Mouse (Mus musculus) urinary bladder, postnatal 14 days (tissue): ENCODE measurements at regions not wholly inside any gene's neighbourhood (a gene's known extent, or its start where the extent isn't known, plus 50 kb on each side); places are given as distances from the start of the nearest gene placed in this dataset.

Source experiments
- DNase-seq: peaks from one replicate; pipeline ENCODE4 v3.0.0; 2021; ENCODE audit warnings: low spot score

- DNase-seq, result no peak
These were observed 622.5 kb upstream of the Adamts5 start for GRCm38 (mm10) chr16:86524135-86524534.

GRCm38 (mm10) chr16:86516935-86517334 lies 615.3 kb upstream of the Adamts5 start:
- DNase-seq, result no peak

- no peak for DNase-seq
These were observed 614.5 kb upstream of the Adamts5 start for GRCm38 (mm10) chr16:86516144-86516543.

DNA sequence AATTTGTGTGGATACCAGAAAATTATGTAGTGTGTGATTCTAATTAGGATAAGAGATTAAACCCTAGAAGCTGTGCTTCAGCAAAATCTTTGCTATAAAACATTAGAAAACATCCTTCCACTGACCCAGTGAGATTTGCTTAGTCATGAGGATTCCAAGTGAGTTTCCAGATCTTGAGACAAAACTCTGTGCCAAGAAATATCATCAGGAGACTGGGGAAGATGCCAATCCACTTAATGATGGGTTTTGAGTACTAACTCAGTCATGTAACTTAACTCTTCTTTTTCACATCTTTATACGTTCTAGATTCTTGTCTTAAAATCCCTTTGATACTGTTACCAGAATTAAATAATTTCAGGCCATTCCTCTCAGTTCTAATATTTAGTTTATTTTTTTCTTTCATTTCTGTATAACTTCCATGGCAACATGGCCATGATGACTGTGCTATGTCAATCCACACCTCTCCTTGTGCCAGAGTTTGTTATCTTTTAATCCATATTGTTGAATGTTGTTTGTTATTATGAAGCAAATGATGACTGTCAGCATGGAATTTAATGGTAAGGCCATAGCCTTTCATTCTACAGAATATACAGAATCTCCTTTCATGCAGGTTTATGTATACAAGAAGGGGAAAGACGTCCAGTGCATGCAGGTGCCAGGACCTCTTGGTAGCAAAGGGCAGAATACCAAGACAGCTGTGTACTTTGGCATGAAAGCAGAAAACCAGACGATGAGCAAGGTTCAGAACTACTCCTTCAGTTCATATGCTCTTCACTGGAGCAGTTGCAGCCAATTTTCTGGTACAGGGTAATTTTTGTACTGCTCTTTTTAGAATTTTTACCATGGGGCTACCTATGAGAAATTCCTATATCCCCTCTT lies 599.7 kb upstream of the Adamts5 start:
- no peak for DNase-seq

DNA sequence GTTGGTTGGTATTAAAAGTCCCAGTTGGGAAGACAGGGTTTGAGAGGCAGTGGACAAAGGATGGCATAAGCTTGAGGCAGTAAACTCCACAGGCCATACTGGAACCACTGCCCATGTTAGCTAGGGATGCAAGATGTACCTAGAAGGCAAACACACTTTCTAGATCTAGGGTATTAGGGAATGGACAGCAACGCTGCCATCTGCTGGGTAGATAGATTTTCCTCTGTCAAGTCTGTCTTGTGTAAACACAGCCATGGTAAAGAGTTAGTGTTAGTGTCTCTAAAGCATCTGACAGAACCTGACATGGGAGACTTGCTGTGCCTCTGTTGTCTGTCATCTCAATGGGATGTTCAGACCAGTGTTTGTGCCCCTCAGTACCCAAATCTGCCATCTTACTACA lies 573.5 kb upstream of the Adamts5 start:
- DNase-seq, result no peak

DNA sequence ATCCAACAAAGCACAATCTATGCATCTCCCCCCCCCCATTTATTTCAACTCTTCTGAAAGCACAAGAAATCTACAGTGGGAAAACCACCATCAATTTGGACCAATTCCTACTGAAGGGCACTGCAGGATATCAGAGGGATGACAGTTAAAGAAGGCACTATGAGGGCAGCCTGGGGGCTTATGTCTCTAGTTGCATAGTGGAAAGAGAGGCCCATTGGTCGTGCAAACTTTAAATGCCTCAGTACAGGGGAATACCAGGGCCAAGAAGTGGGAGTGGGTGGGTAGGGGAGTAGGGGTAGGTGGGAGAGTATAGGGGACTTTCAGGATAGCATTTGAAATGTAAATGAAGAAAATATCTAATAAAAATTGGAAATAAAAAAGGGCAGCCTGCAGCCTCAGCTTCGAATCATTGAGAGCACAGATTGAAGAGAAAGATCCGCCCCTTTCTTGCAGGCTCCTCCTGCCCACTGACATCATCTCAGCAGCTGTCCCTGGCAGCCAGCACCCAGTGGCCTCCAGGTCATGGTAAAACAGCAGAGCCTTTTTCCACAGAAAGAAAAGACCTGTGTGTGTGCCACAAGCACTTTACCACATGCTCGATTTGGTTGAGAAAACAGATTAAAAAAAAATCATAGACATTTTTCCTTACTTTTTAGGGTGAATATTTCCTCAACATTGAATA lies 571.6 kb upstream of the Adamts5 start:
- no peak for DNase-seq

DNA sequence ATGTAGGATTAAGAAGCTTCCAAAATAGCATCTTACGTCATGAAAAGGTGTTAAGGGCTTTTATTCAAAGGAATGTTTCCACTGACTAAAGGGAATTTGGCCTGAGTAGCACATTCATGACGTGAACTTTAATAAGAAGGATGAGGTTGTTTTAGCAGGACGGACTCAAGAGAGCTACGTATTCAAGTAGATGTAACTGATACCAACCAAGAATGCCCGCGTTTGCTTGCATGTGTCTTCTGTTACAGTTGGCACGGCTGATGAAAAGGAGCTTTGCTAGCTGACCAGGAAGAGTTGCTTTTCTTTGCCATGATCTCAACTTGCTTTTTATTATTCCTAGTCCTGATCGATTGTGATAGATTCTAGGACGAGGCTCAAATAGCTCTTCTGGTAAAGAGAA lies 559.4 kb upstream of the Adamts5 start:
- no peak for DNase-seq

- DNase-seq, result no peak
These were observed 555.0 kb upstream of the Adamts5 start for GRCm38 (mm10) chr16:86456649-86457048.

GRCm38 (mm10) chr16:86454810-86455209 lies 553.2 kb upstream of the Adamts5 start:
- no peak for DNase-seq

GRCm38 (mm10) chr16:86454031-86454430 lies 552.4 kb upstream of the Adamts5 start:
- no peak for DNase-seq

- no peak for DNase-seq
These were observed 547.0 kb upstream of the Adamts5 start for GRCm38 (mm10) chr16:86448478-86449160.

DNA sequence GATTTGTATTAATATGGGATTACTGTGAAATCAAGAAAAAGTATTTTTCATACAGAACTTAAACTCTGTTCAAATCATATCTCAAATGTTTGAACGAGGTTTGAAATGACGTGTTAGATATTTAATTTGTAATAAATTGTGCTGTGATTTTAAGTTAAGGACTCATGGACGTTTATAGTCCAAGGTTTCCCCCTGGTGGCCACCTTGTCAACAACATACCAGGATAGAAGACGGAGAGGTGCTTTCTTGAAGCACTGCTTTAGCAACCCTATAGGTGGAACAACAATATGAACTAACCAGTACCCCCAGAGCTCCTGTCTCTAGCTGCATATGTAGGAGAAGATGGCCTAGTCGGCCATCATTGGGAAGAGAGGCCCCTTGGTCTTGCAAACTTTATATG lies 517.8 kb upstream of the Adamts5 start:
- DNase-seq, result peak; percentile 77

- no peak for DNase-seq
These were observed 502.7 kb upstream of the Adamts5 start for GRCm38 (mm10) chr16:86404309-86404708.

- no peak for DNase-seq
These were observed 499.8 kb upstream of the Adamts5 start for GRCm38 (mm10) chr16:86401381-86401780.

DNA sequence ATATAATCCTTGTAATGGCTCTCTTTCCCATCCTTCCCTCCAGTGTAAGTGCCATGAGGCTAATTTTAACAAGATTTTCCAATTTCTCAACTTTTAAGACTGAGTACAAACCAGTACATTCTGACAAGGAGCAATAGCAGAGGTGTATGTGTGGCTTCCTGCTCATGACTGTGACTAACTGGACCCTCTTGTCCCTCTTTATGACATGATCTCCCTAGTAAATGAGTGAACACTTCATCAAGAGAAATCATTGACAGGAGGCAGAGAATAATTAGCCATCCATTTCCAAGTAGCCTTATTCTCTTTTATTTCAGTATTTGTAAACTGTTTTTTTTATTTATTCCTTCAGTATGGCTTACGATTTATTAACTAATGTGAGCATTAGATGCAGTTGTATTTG lies 497.7 kb upstream of the Adamts5 start:
- no peak for DNase-seq

GRCm38 (mm10) chr16:86397521-86397920 lies 495.9 kb upstream of the Adamts5 start:
- no peak for DNase-seq

DNA sequence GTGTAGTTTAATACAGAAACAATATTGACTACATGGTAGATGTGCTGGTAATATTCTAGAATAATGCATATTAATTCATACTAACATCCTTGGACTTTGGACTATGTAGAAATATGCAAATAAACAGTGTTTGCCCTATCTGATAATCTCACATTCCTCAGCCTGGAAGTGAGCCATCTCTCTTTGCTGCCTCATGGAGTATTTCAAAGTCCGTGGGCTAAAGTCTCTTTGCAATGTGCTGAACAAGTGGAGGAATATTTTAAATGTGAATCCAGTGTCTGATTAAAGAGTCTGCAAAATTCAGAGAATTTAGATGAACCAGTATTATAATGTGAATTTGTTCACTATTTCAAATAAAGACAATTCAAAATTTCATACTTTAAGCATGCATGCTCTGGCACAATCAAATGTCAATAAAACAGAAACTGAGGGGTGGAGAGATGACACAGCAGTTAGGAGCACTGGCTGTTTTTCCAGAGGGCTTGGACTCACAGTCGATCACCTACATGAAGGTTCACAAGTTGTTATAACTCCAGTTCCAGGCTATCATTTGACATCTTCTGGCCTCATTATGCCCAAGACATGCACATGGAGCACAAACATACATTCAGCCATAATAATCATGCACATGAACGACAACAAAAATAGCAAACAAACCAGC lies 487.6 kb upstream of the Adamts5 start:
- no peak for DNase-seq

- no peak for DNase-seq
These were observed 486.5 kb upstream of the Adamts5 start for GRCm38 (mm10) chr16:86388128-86388527.

GRCm38 (mm10) chr16:86377991-86378390 lies 476.4 kb upstream of the Adamts5 start:
- no peak for DNase-seq

- DNase-seq, result no peak
These were observed 470.0 kb upstream of the Adamts5 start for GRCm38 (mm10) chr16:86371652-86372051.

DNA sequence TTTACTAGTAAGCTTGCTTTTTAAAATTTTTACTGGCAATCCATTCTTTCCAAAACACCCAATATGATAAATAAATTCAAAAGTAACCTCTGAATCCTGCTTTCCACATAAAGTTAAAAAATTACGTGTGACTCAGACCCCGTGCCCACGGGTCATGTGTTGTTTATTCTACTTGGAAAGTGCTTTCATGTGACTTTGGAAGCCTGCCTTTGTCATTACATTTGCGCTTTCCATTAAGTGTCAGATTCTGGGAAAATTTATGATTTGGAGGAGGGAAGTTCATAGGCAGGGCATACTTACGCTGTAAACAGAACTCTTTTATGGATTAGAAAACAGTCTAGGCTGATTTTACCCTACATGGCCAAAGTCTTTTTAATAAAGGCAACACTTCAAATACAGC lies 466.8 kb upstream of the Adamts5 start:
- DNase-seq, result no peak

- no peak for DNase-seq
These were observed 464.6 kb upstream of the Adamts5 start for GRCm38 (mm10) chr16:86366197-86366596.
